Mouse (Mus musculus): Measurements from ENCODE around the gene Setd7. TPM values are rescaled to one million over a fixed set of nuclear protein-coding genes. Genes with fewer than 3 reads are reported as not detected.

Setd7 gene
- total and polyA plus RNA-seq, 3 experiments: 11.3 to 37.9 (median 15.3) TPM

DNA sequence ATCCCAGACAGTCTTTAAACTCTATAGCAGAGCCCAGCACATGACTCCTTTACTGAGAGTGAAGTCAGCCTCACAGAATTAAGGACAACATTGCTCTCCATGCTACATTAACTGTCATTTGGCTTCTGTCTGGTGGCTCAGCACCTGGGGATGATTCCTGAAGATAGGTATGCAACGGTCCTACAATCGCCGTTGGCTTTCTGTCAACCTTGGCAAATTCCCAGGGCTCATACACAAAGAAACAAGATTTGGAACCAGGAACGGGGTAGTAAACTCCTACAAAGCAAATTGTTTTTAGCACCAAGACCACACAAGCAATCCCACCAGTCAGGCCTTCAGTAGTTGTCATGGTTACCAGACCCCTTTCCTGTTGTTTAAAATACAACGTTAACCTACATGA, 27.1 kb downstream of the Setd7 start:
- Histone ChIP-seq H3K4me1 (ENCODE audit: control insufficient read depth in 1 of 2, insufficient read depth in 2 of 2, low read length in 2 of 2) (no peaks in the 10 kb centered on the region), H3K79me2 (ENCODE audit: control insufficient read depth, insufficient read depth, low read length, poor library complexity) (no peaks in the 10 kb centered on the region), H3K9me3 (replicated peaks; ENCODE audit: insufficient read depth, low read length) (no peaks in the 10 kb centered on the region), H3K36me3 (ENCODE audit: control insufficient read depth in 1 of 2, insufficient read depth in 2 of 2, low read length in 2 of 2) (peaks cover 0 to 26% of the 10 kb centered on the region in 2 experiments; a peak in 2 of 4 replicates), H3K4me3 (ENCODE audit: control insufficient read depth in 1 of 2, insufficient read depth in 1 of 2, low read depth in 2 of 2, low read length in 2 of 2) (no peak overlapping the region), H3K9ac (ENCODE audit: control insufficient read depth, low read depth, low read length, poor library complexity, severe bottlenecking) (no peak overlapping the region), H3K27ac (ENCODE audit: control insufficient read depth, low read depth, low read length) (no peak overlapping the region), H3K27me3 (ENCODE audit: control insufficient read depth in 1 of 2, insufficient read depth in 2 of 2, low read length in 2 of 2) (no peaks in the 10 kb centered on the region)
- TF ChIP-seq ELF1 (IDR thresholded peaks at IDR 0.05; ENCODE audit: low read depth, low read length) (no peak), JUND (IDR thresholded peaks at IDR 0.05; ENCODE audit: low read depth, low read length) (no peak), MXI1 (IDR thresholded peaks at IDR 0.05; ENCODE audit: low read depth, low read length) (no peak)
- DNase-seq (ENCODE audit: low read depth, low spot score): no peak

DNA sequence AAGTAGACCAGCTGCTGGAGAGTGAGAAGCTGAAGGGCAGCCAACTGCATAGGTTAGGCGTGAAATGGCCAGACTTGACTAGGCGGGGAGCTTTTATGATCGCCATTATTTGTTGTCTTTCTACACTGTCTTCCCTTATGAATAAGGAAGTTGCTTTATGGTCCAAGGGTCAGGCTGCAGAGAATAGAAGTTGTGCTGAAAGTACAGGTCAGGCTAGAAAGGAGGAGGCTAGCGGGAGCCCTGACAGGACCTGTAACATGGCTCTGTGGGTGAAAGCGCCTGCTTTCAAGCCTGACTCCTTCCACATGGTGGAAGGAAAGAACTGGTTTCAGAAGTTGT, 28.4 kb downstream of the Setd7 start:
- Histone ChIP-seq H3K36me3 (ENCODE audit: control insufficient read depth in 1 of 2, insufficient read depth in 2 of 2, low read length in 2 of 2) (peaks cover 0 to 25% of the 10 kb centered on the region in 2 experiments; a peak in 2 of 4 replicates), H3K27me3 (ENCODE audit: control insufficient read depth in 1 of 2, insufficient read depth in 2 of 2, low read length in 2 of 2) (no peaks in the 10 kb centered on the region), H3K4me3 (ENCODE audit: control insufficient read depth in 1 of 2, insufficient read depth in 1 of 2, low read depth in 2 of 2, low read length in 2 of 2) (no peak overlapping the region), H3K27ac (ENCODE audit: control insufficient read depth, low read depth, low read length) (no peak overlapping the region), H3K4me1 (ENCODE audit: control insufficient read depth in 1 of 2, insufficient read depth in 2 of 2, low read length in 2 of 2) (no peaks in the 10 kb centered on the region), H3K9ac (ENCODE audit: control insufficient read depth, low read depth, low read length, poor library complexity, severe bottlenecking) (no peak overlapping the region), H3K79me2 (ENCODE audit: control insufficient read depth, insufficient read depth, low read length, poor library complexity) (no peaks in the 10 kb centered on the region), H3K9me3 (replicated peaks; ENCODE audit: insufficient read depth, low read length) (no peaks in the 10 kb centered on the region)
- TF ChIP-seq MAZ (IDR thresholded peaks at IDR 0.05; ENCODE audit: low read depth, low read length) (no peak), POLR2A (IDR thresholded peaks at IDR 0.05; ENCODE audit: control insufficient read depth in 1 of 2, insufficient read depth in 1 of 2, low read depth in 1 of 2, low read length in 2 of 2, poor library complexity in 1 of 2) (no peak), ETS1 (IDR thresholded peaks at IDR 0.05; ENCODE audit: low read depth, low read length) (no peak)
- DNase-seq (ENCODE audit: low read depth, low spot score): no peak

DNA sequence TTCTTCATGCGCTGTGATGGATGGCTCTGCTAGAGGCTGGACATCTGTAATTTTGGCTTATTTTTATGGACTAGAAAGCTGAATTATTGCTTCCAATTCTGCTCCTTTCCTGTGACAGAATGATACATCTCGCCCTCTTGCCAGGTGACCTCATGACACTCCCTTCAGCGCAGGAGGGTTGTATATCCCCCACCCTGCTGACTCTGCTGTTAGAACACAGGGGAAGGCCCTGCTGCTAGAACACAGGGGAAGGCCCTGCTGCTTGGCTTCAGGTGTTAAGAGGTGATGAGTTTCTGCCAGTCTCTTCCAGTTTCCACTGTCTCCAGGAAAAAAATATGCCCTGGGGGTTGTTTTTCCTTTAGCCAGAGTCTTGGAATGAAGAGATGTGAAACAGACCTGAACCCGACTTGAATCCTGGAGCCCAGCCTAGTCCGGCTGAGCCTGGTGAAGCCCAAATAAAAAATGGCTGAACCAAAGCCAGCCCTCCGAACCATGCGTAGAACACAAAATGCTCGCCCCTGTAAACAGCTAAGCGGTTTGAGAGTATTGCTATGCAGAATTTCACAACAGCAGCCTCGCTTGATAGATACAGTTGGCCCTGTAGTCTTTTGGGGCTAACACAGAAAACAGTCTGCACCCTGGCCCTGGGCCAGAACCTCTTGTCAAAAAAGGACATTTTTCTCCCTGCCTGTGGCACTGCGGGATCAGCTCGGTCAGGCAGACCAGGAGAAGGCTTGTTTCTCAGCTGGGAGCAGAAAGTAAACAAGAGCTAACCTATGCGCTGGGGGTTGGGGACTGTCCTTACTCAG, 29.0 kb downstream of the Setd7 start:
- DNase-seq (ENCODE audit: low read depth, low spot score): no peak
- Histone ChIP-seq H3K79me2 (ENCODE audit: control insufficient read depth, insufficient read depth, low read length, poor library complexity) (no peaks in the 10 kb centered on the region), H3K4me1 (ENCODE audit: control insufficient read depth in 1 of 2, insufficient read depth in 2 of 2, low read length in 2 of 2) (no peaks in the 10 kb centered on the region), H3K9ac (ENCODE audit: control insufficient read depth, low read depth, low read length, poor library complexity, severe bottlenecking) (no peak overlapping the region), H3K27ac (ENCODE audit: control insufficient read depth, low read depth, low read length) (no peak overlapping the region), H3K4me3 (ENCODE audit: control insufficient read depth in 1 of 2, insufficient read depth in 1 of 2, low read depth in 2 of 2, low read length in 2 of 2) (no peak overlapping the region), H3K27me3 (ENCODE audit: control insufficient read depth in 1 of 2, insufficient read depth in 2 of 2, low read length in 2 of 2) (no peaks in the 10 kb centered on the region), H3K36me3 (ENCODE audit: control insufficient read depth in 1 of 2, insufficient read depth in 2 of 2, low read length in 2 of 2) (peaks cover 0 to 23% of the 10 kb centered on the region in 2 experiments; a peak in 2 of 4 replicates), H3K9me3 (replicated peaks; ENCODE audit: insufficient read depth, low read length) (no peaks in the 10 kb centered on the region)
- TF ChIP-seq RAD21 (IDR thresholded peaks at IDR 0.05; ENCODE audit: low read depth, low read length): no peak
- no peak for TF ChIP-seq CTCF (IDR thresholded peaks at IDR 0.05 in 2 of 3, conservative IDR thresholded peaks at IDR 0.05 in 1 of 3; ENCODE audit: control insufficient read depth in 1 of 3, insufficient read depth in 1 of 3, low read depth in 2 of 3, low read length in 3 of 3, poor library complexity in 1 of 3, severe bottlenecking in 1 of 3)
- TF ChIP-seq SMC3 (IDR thresholded peaks at IDR 0.05; ENCODE audit: low read depth, low read length): no peak
- TF ChIP-seq GABPA (IDR thresholded peaks at IDR 0.05; ENCODE audit: low read depth, low read length): no peak
- TF ChIP-seq USF1 (IDR thresholded peaks at IDR 0.05; ENCODE audit: low read depth, low read length): no peak
- no peak for TF ChIP-seq POLR2A (IDR thresholded peaks at IDR 0.05; ENCODE audit: control insufficient read depth in 1 of 2, insufficient read depth in 1 of 2, low read depth in 1 of 2, low read length in 2 of 2, poor library complexity in 1 of 2)
- TF ChIP-seq UBTF (IDR thresholded peaks at IDR 0.05; ENCODE audit: borderline replicate concordance, insufficient read depth, low read depth, low read length): no peak
- no peak for TF ChIP-seq SIN3A (IDR thresholded peaks at IDR 0.05; ENCODE audit: low read length)
- no peak for TF ChIP-seq POLR2AphosphoS2 (IDR thresholded peaks at IDR 0.05; ENCODE audit: low read length)
- TF ChIP-seq KAT2A (conservative IDR thresholded peaks at IDR 0.05; ENCODE audit: low read depth, low read length): no peak
- TF ChIP-seq ZKSCAN1 (IDR thresholded peaks at IDR 0.05; ENCODE audit: low read depth, low read length): no peak
- no peak for TF ChIP-seq JUND (IDR thresholded peaks at IDR 0.05; ENCODE audit: low read depth, low read length)
- TF ChIP-seq TCF12 (IDR thresholded peaks at IDR 0.05; ENCODE audit: low read depth, low read length): no peak
- no peak for TF ChIP-seq RCOR1 (IDR thresholded peaks at IDR 0.05; ENCODE audit: low read depth, low read length)
- TF ChIP-seq CHD2 (IDR thresholded peaks at IDR 0.05; ENCODE audit: low read length): no peak
